Mouse (Mus musculus) intestine, embryonic 16.5 days (tissue): Measurements from ENCODE around the gene Tnfsf11. TPM values are rescaled to one million over a fixed set of nuclear protein-coding genes. Genes with fewer than 3 reads are reported as not detected.

Experiments
- ATAC-seq: fragments of 200-750 bp; cut with Nextera tagmentation; 2 replicates; pipeline ENCODE4 v1.8.0; 2017; ENCODE audit warnings: moderate TSS enrichment, moderate library complexity
- H3K27ac ChIP-seq: fragments of 300-500 bp; sonication (generic); 2 replicates; pipeline ENCODE4 v1.5.1; 2014; ENCODE audit warnings: mild to moderate bottlenecking, low read length
- H3K27me3 ChIP-seq: fragments of 300-500 bp; sonication (generic); replicated peaks from 2 replicates; pipeline ENCODE4 v1.6.1; 2014; ENCODE audit warnings: low read length, control low read depth, mixed read lengths; ENCODE audit not compliant: control insufficient read depth, insufficient read depth
- H3K36me3 ChIP-seq: fragments of 300-500 bp; sonication (generic); 2 replicates; pipeline ENCODE4 v1.6.1; 2014; ENCODE audit warnings: low read length, control low read depth; ENCODE audit not compliant: control insufficient read depth, insufficient read depth
- H3K4me1 ChIP-seq: fragments of 300-500 bp; sonication (generic); 2 replicates; pipeline ENCODE4 v1.6.1; 2014; ENCODE audit warnings: low read length, control low read depth, mixed read lengths; ENCODE audit not compliant: control insufficient read depth, insufficient read depth
- H3K4me2 ChIP-seq: fragments of 300-500 bp; sonication (generic); 2 replicates; pipeline ENCODE4 v1.6.1; 2014; ENCODE audit warnings: low read depth, low read length, control low read depth
- H3K4me3 ChIP-seq: fragments of 300-500 bp; sonication (generic); 2 replicates; pipeline ENCODE4 v1.5.1; 2014; ENCODE audit warnings: mild to moderate bottlenecking, low read length
- H3K9ac ChIP-seq: fragments of 300-500 bp; sonication (generic); 2 replicates; pipeline ENCODE4 v1.6.1; 2014; ENCODE audit warnings: low read depth, low read length
- H3K9me3 ChIP-seq: fragments of 300-500 bp; sonication (generic); 2 replicates; pipeline ENCODE4 v1.6.1; 2016; ENCODE audit warnings: low read length, control low read depth; ENCODE audit not compliant: control insufficient read depth
- WGBS: fragments of 180-500 bp; shearing (Covaris S2); extraction: QIAGEN DNeasy Blood & Tissue Kit; methylation state at CpG from one replicate; pipeline ENCODE4 v1.1.7; 2014; 5-methylcytosine and 5-hydroxymethylcytosine counted together
- polyA plus RNA-seq: library from polyadenylated mRNA; unstranded; fragments of >200 nt; fragmentation: Nextera tagmentation; extraction: Ambion mirVana; gene quantifications from 2 replicates; pipeline ENCODE4 v1.2.1, GENCODE M21; 2015

Gene Tnfsf11
- polyA plus RNA-seq, 1 experiment from 2014 or later, result 0.33 TPM

- Histone ChIP-seq H3K4me3 (no peak overlapping the region), H3K4me2 (no peak overlapping the region), H3K4me1 (no peaks in the 10 kb centered on the region), H3K9me3 (no peaks in the 10 kb centered on the region), H3K27me3 (no peaks in the 10 kb centered on the region), H3K9ac (no peak overlapping the region), H3K27ac (no peak overlapping the region), H3K36me3 (no peaks in the 10 kb centered on the region)
- no peak for ATAC-seq
- 67% methylated on average over 7 of the region's 7 CpGs for WGBS
Measured at GRCm38 (mm10) chr14:78331368-78331767, 23.5 kb upstream of the Tnfsf11 start.

DNA sequence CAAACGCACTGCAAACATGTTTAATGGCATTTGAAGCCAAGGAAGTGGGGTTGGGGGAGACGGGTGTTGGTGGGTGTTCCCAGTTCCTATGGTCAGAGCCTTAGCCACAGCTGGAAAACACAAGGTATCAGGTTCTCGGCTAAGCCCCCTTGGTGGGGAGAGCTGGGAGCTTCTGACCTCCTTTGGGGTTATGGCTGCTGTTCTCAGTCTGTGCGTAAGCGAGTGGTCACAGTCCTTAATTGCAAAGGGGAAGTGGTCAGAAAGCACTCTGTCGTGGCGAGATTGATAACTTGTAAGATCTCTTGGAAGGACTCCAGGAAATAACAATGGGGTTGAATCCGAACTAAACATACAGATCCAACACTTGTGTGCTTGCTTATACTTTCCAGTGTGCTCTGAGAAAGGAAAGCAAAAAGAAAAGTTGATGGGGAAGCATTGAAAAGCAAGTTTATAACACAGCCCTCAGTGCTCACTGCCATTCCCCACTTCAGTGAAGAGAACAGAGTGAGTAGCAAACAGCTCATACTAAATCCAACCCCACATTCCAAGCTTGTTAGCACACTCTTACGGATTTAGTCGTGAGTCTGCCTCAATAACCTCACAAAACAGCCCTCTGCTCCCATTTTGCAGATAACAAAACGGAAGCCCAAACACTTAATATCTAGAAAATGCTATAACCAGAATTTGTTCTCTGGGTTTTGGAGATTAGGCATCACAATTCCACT, 22.9 kb upstream of the Tnfsf11 start:
- no peaks in the 10 kb centered on the region for H3K4me1 ChIP-seq
- no peaks in the 10 kb centered on the region for H3K9me3 ChIP-seq
- H3K4me2 ChIP-seq, result no peak overlapping the region
- no peaks in the 10 kb centered on the region for H3K27me3 ChIP-seq
- H3K4me3 ChIP-seq, result no peak overlapping the region
- H3K36me3 ChIP-seq, result no peaks in the 10 kb centered on the region
- WGBS, result 36% methylated on average over 11 of the region's 11 CpGs
- H3K9ac ChIP-seq, result no peak overlapping the region
- no peak for ATAC-seq
- H3K27ac ChIP-seq, result no peak overlapping the region

GRCm38 (mm10) chr14:78329765-78330451, 22.1 kb upstream of the Tnfsf11 start:
- Histone ChIP-seq H3K9ac (no peak overlapping the region), H3K27me3 (no peaks in the 10 kb centered on the region), H3K4me1 (no peaks in the 10 kb centered on the region), H3K4me2 (no peak overlapping the region), H3K36me3 (no peaks in the 10 kb centered on the region), H3K4me3 (no peak overlapping the region), H3K27ac (no peak overlapping the region), H3K9me3 (no peaks in the 10 kb centered on the region)
- ATAC-seq, result no peak
- WGBS, result 71% methylated on average over 8 of the region's 8 CpGs

- no peak overlapping the region for H3K27ac ChIP-seq
- no peak overlapping the region for H3K9ac ChIP-seq
- H3K4me2 ChIP-seq, result no peak overlapping the region
- WGBS, result 65% methylated on average over 1 of the region's 1 CpGs
- no peak for ATAC-seq
- H3K36me3 ChIP-seq, result no peaks in the 10 kb centered on the region
- H3K9me3 ChIP-seq, result no peaks in the 10 kb centered on the region
- H3K4me3 ChIP-seq, result no peak overlapping the region
- H3K27me3 ChIP-seq, result no peaks in the 10 kb centered on the region
- no peaks in the 10 kb centered on the region for H3K4me1 ChIP-seq
Measured at GRCm38 (mm10) chr14:78323356-78323755, 15.5 kb upstream of the Tnfsf11 start.

- Histone ChIP-seq H3K4me2 (no peak overlapping the region), H3K4me1 (no peaks in the 10 kb centered on the region), H3K9me3 (no peaks in the 10 kb centered on the region), H3K4me3 (no peak overlapping the region), H3K36me3 (no peaks in the 10 kb centered on the region), H3K9ac (no peak overlapping the region), H3K27ac (no peak overlapping the region), H3K27me3 (no peaks in the 10 kb centered on the region)
- WGBS, result 84% methylated on average over 9 of the region's 9 CpGs
- ATAC-seq, result no peak
Measured at GRCm38 (mm10) chr14:78322916-78323315, 15.1 kb upstream of the Tnfsf11 start.

DNA sequence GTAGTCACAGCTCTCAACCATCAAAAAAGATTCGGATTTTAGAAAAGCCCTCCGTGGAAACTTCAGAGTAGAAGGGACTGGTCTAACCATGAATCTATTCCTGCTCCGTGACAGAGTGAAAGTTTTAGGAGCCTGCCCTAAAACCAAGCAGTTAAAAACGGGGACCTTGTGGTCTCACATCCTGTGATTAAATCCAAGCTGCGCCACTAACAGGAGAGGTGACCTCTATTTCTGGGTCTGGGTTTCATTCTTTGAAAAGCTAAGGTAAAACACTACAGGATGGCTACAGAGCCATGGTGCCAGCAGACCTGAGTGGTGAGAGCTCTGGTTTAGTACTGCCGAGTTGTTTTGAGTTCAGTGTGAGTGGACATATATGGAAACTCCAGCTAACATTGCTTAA, 12.4 kb upstream of the Tnfsf11 start:
- ATAC-seq, result no peak
- H3K4me2 ChIP-seq, result no peak overlapping the region
- H3K9me3 ChIP-seq, result no peaks in the 10 kb centered on the region
- H3K4me1 ChIP-seq, result no peaks in the 10 kb centered on the region
- no peak overlapping the region for H3K27ac ChIP-seq
- H3K27me3 ChIP-seq, result no peaks in the 10 kb centered on the region
- 78% methylated on average over 6 of the region's 6 CpGs for WGBS
- no peak overlapping the region for H3K9ac ChIP-seq
- no peak overlapping the region for H3K4me3 ChIP-seq
- no peaks in the 10 kb centered on the region for H3K36me3 ChIP-seq

DNA sequence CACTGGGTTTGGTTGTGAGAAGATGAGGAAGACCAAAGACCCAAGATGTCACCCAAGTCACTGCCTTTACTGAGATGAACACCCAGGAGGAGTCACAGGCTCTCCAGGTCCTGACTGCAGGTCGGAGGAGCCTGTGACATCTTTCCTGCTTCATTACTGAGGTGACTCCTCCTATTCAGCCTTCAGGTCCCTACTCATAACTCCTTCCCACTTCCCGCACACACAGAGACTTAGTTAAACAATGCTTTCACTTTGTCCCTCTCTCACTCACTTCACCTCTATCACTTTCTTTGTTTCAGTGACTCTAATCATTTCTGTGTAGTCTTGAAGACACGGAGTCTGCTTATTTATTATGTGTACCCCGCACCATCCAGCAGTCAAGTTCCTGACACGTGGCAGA, 11.7 kb upstream of the Tnfsf11 start:
- H3K36me3 ChIP-seq, result no peaks in the 10 kb centered on the region
- WGBS, result 70% methylated on average over 5 of the region's 5 CpGs
- H3K4me2 ChIP-seq, result no peak overlapping the region
- no peak overlapping the region for H3K9ac ChIP-seq
- H3K9me3 ChIP-seq, result no peaks in the 10 kb centered on the region
- no peak overlapping the region for H3K4me3 ChIP-seq
- H3K27me3 ChIP-seq, result no peaks in the 10 kb centered on the region
- no peak for ATAC-seq
- no peaks in the 10 kb centered on the region for H3K4me1 ChIP-seq
- H3K27ac ChIP-seq, result no peak overlapping the region

DNA sequence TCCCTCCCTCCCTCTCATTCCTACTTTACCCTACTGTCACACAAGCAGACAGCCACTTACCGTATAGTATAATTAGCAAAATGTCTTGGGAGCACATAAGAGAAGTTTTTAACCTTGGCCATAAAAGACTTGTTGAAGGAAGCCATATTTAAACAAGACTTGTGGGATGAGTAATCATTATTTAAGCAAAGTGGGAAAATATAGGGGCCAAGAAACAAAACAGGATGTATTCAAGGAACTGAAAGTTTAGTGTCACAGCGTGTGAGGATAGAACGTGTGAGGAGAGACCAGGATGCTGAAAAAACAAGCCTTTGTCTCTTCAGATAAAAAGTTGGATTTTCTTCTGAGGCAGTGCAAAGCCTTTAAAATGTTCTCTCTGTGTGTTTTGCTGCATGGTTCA, 11.2 kb upstream of the Tnfsf11 start:
- no peak overlapping the region for H3K4me3 ChIP-seq
- H3K9ac ChIP-seq, result no peak overlapping the region
- 60% methylated on average over 3 of the region's 3 CpGs for WGBS
- no peaks in the 10 kb centered on the region for H3K9me3 ChIP-seq
- no peaks in the 10 kb centered on the region for H3K27me3 ChIP-seq
- no peak overlapping the region for H3K27ac ChIP-seq
- no peak for ATAC-seq
- no peaks in the 10 kb centered on the region for H3K4me1 ChIP-seq
- no peaks in the 10 kb centered on the region for H3K36me3 ChIP-seq
- H3K4me2 ChIP-seq, result no peak overlapping the region

- Histone ChIP-seq H3K27me3 (no peaks in the 10 kb centered on the region), H3K27ac (no peak overlapping the region), H3K4me1 (no peaks in the 10 kb centered on the region), H3K4me2 (no peak overlapping the region), H3K4me3 (no peak overlapping the region), H3K9me3 (no peaks in the 10 kb centered on the region), H3K9ac (no peak overlapping the region), H3K36me3 (no peaks in the 10 kb centered on the region)
- WGBS, result 56% methylated on average over 5 of the region's 5 CpGs
- no peak for ATAC-seq
Measured at GRCm38 (mm10) chr14:78317623-78318022, 9.8 kb upstream of the Tnfsf11 start.
